Mouse (Mus musculus): Measurements from ENCODE around the gene Katnal1. TPM values are rescaled to one million over a fixed set of nuclear protein-coding genes. Genes with fewer than 3 reads are reported as not detected.

Katnal1 gene
- total and polyA plus RNA-seq, 3 experiments, result 12.8 to 14.8 TPM; not detected in 1

DNA sequence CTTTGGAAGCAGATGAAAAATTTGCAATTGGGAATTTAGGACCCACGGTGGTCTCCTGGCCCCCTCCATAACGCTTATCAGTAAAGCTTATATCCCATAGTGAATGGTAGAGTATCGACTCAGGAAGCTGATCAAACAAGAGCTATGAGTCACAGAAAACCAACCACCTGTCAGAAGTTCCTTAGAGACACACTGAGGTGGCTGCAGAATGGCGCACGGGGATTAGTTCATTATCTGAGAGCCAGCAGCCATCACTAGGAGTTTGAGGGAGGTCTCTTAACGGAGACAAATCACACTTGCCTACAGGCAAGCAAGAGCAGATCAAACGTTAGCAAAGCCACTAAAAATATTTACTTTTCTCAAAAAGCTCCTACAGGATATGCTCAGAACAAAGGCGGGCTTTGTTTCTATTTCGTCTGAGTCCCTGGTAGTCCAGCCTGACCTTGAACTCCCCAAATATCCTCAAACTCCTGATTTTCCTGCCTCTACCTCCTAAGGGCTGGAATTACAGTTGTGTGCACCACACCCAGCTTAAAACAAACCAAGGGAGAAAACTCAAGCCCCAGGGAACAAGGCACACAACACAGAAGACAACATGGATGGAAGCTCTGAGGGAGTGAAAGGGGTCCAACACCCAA, 27.9 kb upstream of the Katnal1 start:
- H3K27ac ChIP-seq (ENCODE audit: control insufficient read depth, low read depth, low read length), result no peak overlapping the region
- no peak for TF ChIP-seq ZNF384 (IDR thresholded peaks at IDR 0.05; ENCODE audit: low read depth, low read length)
- no peak for TF ChIP-seq SMC3 (IDR thresholded peaks at IDR 0.05; ENCODE audit: low read depth, low read length)
- no peak for TF ChIP-seq USF2 (IDR thresholded peaks at IDR 0.05; ENCODE audit: borderline replicate concordance in 1 of 2, insufficient read depth in 1 of 2, low read depth in 1 of 2, low read length in 2 of 2)
- TF ChIP-seq MEF2A (IDR thresholded peaks at IDR 0.05; ENCODE audit: extremely low read depth, insufficient replicate concordance, low read depth, low read length, poor library complexity, severe bottlenecking), result no peak
- no peak for TF ChIP-seq USF1 (IDR thresholded peaks at IDR 0.05; ENCODE audit: low read depth, low read length)
- TF ChIP-seq HCFC1 (IDR thresholded peaks at IDR 0.05; ENCODE audit: low read depth, low read length), result no peak
- TF ChIP-seq UBTF (IDR thresholded peaks at IDR 0.05; ENCODE audit: borderline replicate concordance, insufficient read depth, low read depth, low read length), result no peak
- H3K4me3 ChIP-seq (ENCODE audit: control insufficient read depth in 1 of 2, insufficient read depth in 1 of 2, low read depth in 2 of 2, low read length in 2 of 2), result no peak overlapping the region
- peaks cover 4 to 14% of the 10 kb centered on the region in 2 experiments; a peak in 3 of 4 replicates for H3K4me1 ChIP-seq (ENCODE audit: control insufficient read depth in 1 of 2, insufficient read depth in 2 of 2, low read length in 2 of 2)
- no peaks in the 10 kb centered on the region for H3K9me3 ChIP-seq (replicated peaks; ENCODE audit: insufficient read depth, low read length)
- H3K36me3 ChIP-seq (ENCODE audit: control insufficient read depth in 1 of 2, insufficient read depth in 2 of 2, low read length in 2 of 2), result peaks cover 0 to 4% of the 10 kb centered on the region in 2 experiments; a peak in 2 of 4 replicates
- no peak for DNase-seq (ENCODE audit: low read depth, low spot score)
- H3K9ac ChIP-seq (ENCODE audit: control insufficient read depth, low read depth, low read length, poor library complexity, severe bottlenecking), result no peak overlapping the region
- no peaks in the 10 kb centered on the region for H3K27me3 ChIP-seq (ENCODE audit: control insufficient read depth in 1 of 2, insufficient read depth in 2 of 2, low read length in 2 of 2)
- no peaks in the 10 kb centered on the region for H3K79me2 ChIP-seq (ENCODE audit: control insufficient read depth, insufficient read depth, low read length, poor library complexity)

DNA sequence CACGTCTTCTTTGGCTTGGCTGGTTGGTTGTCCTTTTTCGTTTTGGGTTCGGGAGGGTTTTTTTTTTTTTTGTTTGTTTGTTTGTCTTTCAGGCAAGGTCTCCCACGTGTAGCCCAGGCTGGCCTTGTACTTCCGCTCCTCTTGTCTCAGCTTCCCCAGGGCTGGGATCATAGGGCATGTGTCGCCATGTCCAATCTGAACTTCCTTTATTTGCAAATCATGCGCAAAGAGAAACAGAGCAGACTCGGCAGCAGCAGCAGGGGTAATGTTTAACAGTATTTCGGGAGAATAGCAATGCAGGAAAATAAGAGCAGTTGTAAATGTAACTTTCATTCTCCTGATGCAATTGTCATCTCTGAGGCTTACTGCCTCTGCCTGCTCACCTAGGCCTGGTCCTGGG, 27.0 kb upstream of the Katnal1 start:
- H3K4me1 ChIP-seq (ENCODE audit: control insufficient read depth in 1 of 2, insufficient read depth in 2 of 2, low read length in 2 of 2), result peaks cover 4 to 14% of the 10 kb centered on the region in 2 experiments; a peak in 3 of 4 replicates

DNA sequence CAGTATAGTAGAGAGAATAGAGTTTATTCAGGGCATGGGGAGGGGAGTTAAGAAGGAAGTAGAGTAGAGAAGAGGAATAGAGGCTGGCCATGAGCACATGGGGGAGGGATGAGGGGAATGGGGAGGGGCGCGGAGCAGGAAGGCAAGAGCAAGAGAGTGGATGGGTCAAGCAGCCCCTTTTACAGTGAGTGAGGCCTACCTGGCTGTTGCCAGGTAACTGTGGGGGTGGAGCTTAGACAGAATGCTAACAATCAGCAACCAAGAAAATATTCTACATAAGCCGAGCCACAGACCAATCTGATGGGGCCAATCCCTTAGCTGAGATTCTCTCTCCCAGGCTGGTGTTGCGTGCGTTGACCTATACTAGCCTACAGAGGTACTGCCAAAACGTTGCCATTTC, 26.5 kb upstream of the Katnal1 start:
- H3K4me3 ChIP-seq (ENCODE audit: control insufficient read depth in 1 of 2, insufficient read depth in 1 of 2, low read depth in 2 of 2, low read length in 2 of 2), result no peak overlapping the region
- H3K79me2 ChIP-seq (ENCODE audit: control insufficient read depth, insufficient read depth, low read length, poor library complexity), result no peaks in the 10 kb centered on the region
- no peaks in the 10 kb centered on the region for H3K9me3 ChIP-seq (replicated peaks; ENCODE audit: insufficient read depth, low read length)
- peaks cover 4 to 14% of the 10 kb centered on the region in 2 experiments; a peak in 3 of 4 replicates for H3K4me1 ChIP-seq (ENCODE audit: control insufficient read depth in 1 of 2, insufficient read depth in 2 of 2, low read length in 2 of 2)
- H3K27ac ChIP-seq (ENCODE audit: control insufficient read depth, low read depth, low read length), result no peak overlapping the region
- H3K36me3 ChIP-seq (ENCODE audit: control insufficient read depth in 1 of 2, insufficient read depth in 2 of 2, low read length in 2 of 2), result peaks cover 0 to 4% of the 10 kb centered on the region in 2 experiments; a peak in 2 of 4 replicates
- no peak for DNase-seq (ENCODE audit: low read depth, low spot score)
- no peak overlapping the region for H3K9ac ChIP-seq (ENCODE audit: control insufficient read depth, low read depth, low read length, poor library complexity, severe bottlenecking)
- H3K27me3 ChIP-seq (ENCODE audit: control insufficient read depth in 1 of 2, insufficient read depth in 2 of 2, low read length in 2 of 2), result no peaks in the 10 kb centered on the region
- TF ChIP-seq MAFK (IDR thresholded peaks at IDR 0.05; ENCODE audit: borderline replicate concordance, low read depth, low read length), result no peak
- TF ChIP-seq NRF1 (IDR thresholded peaks at IDR 0.05; ENCODE audit: insufficient read depth, low read depth, low read length, poor library complexity, severe bottlenecking), result no peak
- TF ChIP-seq ETS1 (IDR thresholded peaks at IDR 0.05; ENCODE audit: low read depth, low read length), result no peak
- TF ChIP-seq CHD2 (IDR thresholded peaks at IDR 0.05; ENCODE audit: low read length), result no peak
- no peak for TF ChIP-seq TAL1 (IDR thresholded peaks at IDR 0.05; ENCODE audit: low read length)
- no peak for TF ChIP-seq NELFE (IDR thresholded peaks at IDR 0.05; ENCODE audit: low read depth, low read length)
- no peak for TF ChIP-seq RAD21 (IDR thresholded peaks at IDR 0.05; ENCODE audit: low read depth, low read length)
- no peak for TF ChIP-seq E2F4 (IDR thresholded peaks at IDR 0.05; ENCODE audit: borderline replicate concordance, low read depth, low read length)
- TF ChIP-seq ZKSCAN1 (IDR thresholded peaks at IDR 0.05; ENCODE audit: low read depth, low read length), result no peak
- no peak for TF ChIP-seq BHLHE40 (IDR thresholded peaks at IDR 0.05; ENCODE audit: borderline replicate concordance, low read depth, low read length)
- TF ChIP-seq MYC (IDR thresholded peaks at IDR 0.05; ENCODE audit: low read depth, low read length), result no peak
- TF ChIP-seq TBP (IDR thresholded peaks at IDR 0.05; ENCODE audit: low read depth, low read length), result no peak
- no peak for TF ChIP-seq SIN3A (IDR thresholded peaks at IDR 0.05; ENCODE audit: low read length)
- TF ChIP-seq CHD1 (IDR thresholded peaks at IDR 0.05; ENCODE audit: low read depth, low read length), result no peak
- TF ChIP-seq MAX (IDR thresholded peaks at IDR 0.05; ENCODE audit: low read length), result no peak
- no peak for TF ChIP-seq MEF2A (IDR thresholded peaks at IDR 0.05; ENCODE audit: extremely low read depth, insufficient replicate concordance, low read depth, low read length, poor library complexity, severe bottlenecking)
- TF ChIP-seq HCFC1 (IDR thresholded peaks at IDR 0.05; ENCODE audit: low read depth, low read length), result no peak

More for the DNA sequence above, 27.0 kb upstream of the Katnal1 start:
- Histone ChIP-seq H3K27me3 (ENCODE audit: control insufficient read depth in 1 of 2, insufficient read depth in 2 of 2, low read length in 2 of 2) (no peaks in the 10 kb centered on the region), H3K36me3 (ENCODE audit: control insufficient read depth in 1 of 2, insufficient read depth in 2 of 2, low read length in 2 of 2) (peaks cover 0 to 4% of the 10 kb centered on the region in 2 experiments; a peak in 2 of 4 replicates), H3K27ac (ENCODE audit: control insufficient read depth, low read depth, low read length) (no peak overlapping the region), H3K9ac (ENCODE audit: control insufficient read depth, low read depth, low read length, poor library complexity, severe bottlenecking) (no peak overlapping the region), H3K4me3 (ENCODE audit: control insufficient read depth in 1 of 2, insufficient read depth in 1 of 2, low read depth in 2 of 2, low read length in 2 of 2) (no peak overlapping the region), H3K79me2 (ENCODE audit: control insufficient read depth, insufficient read depth, low read length, poor library complexity) (no peaks in the 10 kb centered on the region), H3K9me3 (replicated peaks; ENCODE audit: insufficient read depth, low read length) (no peaks in the 10 kb centered on the region)
- no peak for TF ChIP-seq POLR2AphosphoS5 (IDR thresholded peaks at IDR 0.05; ENCODE audit: borderline replicate concordance, low read depth, low read length)
- TF ChIP-seq ETS1 (IDR thresholded peaks at IDR 0.05; ENCODE audit: low read depth, low read length), result no peak
- no peak for TF ChIP-seq RAD21 (IDR thresholded peaks at IDR 0.05; ENCODE audit: low read depth, low read length)
- no peak for TF ChIP-seq EP300 (IDR thresholded peaks at IDR 0.05; ENCODE audit: low read depth in 1 of 2, low read length in 2 of 2)
- TF ChIP-seq JUND (IDR thresholded peaks at IDR 0.05; ENCODE audit: low read depth, low read length), result no peak
- no peak for TF ChIP-seq SIN3A (IDR thresholded peaks at IDR 0.05; ENCODE audit: low read length)
- no peak for DNase-seq (ENCODE audit: low read depth, low spot score)
